Mouse (Mus musculus): ENCODE data around the gene Plekhn1.

The Plekhn1 gene

DNA sequence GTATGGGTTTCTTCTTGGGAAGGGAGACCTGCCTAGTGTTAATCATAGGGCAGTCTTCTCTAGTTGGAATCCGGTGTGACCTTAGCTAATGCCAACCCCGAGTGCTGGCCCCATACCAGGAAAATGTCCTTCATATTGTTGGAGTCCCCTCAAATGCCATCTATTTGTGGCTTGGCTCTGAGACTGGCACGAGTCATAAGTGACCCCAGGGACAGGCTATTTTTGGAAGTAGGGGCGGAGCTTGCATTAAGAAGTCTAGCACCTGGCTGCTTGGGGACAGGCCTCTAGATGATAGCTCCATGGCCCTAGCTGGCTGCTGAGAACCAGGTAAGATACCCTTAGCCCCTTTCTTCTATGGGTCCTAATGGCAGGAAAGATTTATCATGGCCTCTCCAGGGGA, 19.0 kb downstream of the Plekhn1 start, which contains the start of gene Perm1:
Perm1 (plus strand) TSS at position 220 of the 400 bp plus-strand sequence.
- no peak for DNase-seq (ENCODE audit: low read depth, low spot score)

DNA sequence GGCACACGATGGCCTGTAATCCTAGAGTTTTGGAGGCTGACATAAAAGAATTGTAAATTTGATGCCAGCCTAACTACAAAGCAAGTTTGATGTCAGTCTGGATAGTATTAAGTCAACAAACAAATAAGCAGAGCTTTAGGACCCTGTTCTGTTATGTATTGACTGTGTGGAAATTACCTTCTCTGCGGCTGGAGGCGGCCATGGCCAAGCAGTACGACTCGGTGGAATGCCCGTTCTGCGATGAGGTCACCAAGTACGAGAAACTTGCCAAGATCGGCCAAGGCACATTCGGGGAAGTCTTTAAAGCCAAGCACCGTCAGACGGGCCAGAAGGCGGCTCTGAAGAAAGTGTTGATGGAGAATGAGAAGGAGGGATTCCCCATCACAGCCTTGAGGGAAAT, 21.5 kb downstream of the Plekhn1 start:
- no peak for DNase-seq (ENCODE audit: low read depth, low spot score)

- no peak for DNase-seq (ENCODE audit: low read depth, low spot score)
Observed at GRCm38 (mm10) chr4:156209963-156210635, 24.6 kb downstream of the Plekhn1 start.

GRCm38 (mm10) chr4:156208872-156209271, 25.8 kb downstream of the Plekhn1 start:
- DNase-seq (ENCODE audit: low read depth, low spot score): no peak

DNA sequence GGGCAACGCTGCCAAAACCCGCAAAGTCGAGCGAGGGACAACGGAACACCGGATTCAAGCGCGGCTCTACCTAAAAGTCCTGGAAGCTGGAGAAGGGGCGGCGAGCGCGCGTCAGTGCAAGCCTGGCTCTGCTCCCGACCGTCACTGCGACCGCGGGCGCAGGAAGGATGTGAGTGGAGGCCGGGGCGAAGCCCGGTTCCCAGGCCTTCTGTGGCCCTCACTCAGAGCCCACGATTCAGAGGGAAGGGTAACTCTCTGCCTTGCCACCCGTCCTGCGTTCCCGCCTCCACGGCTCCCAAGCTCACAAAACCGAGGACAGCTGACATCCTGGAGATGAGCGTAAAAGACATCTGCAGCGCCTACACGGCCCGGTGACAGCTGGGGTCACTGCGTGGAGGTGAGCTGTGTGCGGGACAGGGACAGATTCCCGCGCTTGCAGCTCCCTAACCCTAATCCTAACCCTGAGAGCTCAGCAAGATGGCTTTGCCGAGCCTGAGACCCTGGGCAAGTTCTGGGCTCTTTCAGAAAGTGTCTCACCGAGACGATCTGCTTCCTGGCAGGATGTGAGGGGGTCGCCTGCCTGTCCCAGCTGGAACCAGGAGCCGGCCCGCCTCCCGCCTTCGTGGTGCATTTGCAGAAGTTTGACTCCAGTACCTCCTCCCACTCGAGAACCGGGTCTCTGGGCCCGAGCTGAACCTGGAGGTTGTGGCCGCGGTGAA, 31.1 kb downstream of the Plekhn1 start:
- DNase-seq (ENCODE audit: low read depth, low spot score): no peak

DNA sequence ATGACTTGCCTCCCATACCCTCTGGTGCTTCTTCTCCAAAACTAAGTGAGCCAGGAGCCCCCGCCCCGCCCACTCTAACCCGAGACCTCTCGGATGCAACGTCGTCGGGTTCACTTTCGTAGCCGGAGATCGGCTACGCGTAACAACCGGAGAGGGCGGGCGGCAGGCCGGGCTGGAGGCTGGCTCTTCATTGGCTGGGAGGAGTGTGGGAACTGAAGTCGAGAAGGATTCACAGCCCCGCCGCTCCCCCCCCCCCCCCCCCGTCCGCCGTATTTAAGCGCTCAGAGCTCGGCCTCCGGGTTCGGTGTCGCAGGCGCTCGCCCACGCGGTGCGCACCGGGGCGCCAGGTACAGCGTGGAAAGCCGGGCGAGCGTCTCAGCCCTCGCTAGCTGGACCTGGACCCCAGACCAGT, 31.6 kb downstream of the Plekhn1 start, which contains the start of gene AW011738:
AW011738 (plus strand) TSS at position 304 of the 412 bp plus-strand sequence.
- no peak for DNase-seq (ENCODE audit: low read depth, low spot score)

DNA sequence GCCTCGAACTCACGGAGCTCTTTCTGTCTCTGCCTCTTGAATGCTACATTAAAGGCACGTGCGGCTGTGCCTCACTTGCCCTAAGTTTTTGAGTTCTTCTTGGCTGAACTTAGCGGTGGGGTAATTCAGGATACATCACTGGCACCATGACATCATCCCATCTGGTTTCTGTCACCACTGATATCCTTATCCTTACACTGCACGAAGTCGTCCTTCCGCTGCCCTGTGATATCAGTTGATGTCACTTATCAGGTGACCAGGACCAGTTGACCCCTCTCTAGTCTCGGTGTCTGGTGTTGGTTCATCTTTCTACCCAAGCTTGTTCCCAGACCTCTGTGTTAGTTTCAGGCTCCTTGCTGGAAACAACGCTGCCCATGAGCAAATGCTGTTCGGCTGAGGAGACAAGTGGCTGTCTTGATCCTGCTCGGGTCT, 32.2 kb downstream of the Plekhn1 start:
- DNase-seq (ENCODE audit: low read depth, low spot score): no peak

DNA sequence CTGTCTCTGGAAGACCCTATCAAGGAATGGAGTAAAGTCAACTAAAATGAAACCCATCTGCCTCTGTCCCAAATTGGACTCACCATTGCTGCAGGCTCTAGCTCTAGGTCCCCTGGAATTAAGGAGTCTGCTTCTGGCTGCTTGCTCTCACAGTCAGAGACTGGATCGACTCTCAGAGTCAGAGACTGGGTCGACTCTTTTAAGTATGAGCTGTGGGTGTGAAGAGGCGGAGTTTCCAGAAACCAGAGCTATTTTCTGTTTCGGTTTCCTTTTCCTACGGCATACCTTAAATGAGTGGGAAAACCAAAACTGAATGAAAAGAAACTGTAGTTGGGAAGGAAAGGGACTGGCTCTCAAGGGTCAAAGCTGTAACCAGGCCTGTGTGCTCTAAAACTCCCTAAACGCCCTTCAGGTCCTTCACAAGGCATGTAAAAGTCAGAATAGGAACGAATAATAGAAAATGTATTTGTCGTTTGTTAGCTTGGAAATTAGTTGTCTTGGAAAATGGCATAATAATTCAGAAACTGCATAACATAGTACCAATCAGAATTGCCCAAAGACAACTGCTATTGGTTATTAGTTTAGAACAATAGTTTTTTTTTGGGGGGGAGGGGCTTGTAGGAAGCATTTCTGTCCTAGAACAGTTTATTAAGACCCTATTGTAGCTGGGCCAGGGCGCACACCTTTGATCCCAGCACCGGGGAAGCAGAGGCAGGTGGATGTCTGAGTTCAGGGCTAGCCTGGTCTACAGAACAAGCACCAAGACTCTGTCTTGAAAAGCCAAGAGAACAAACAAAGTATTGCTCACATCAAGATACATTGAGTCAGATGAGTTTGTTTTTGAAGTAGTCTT, 33.8 kb downstream of the Plekhn1 start, which contains the start of gene Isg15:
Isg15 (minus strand) TSS at position 196 of the 853 bp plus-strand sequence.
- no peak for DNase-seq (ENCODE audit: low read depth, low spot score)

DNA sequence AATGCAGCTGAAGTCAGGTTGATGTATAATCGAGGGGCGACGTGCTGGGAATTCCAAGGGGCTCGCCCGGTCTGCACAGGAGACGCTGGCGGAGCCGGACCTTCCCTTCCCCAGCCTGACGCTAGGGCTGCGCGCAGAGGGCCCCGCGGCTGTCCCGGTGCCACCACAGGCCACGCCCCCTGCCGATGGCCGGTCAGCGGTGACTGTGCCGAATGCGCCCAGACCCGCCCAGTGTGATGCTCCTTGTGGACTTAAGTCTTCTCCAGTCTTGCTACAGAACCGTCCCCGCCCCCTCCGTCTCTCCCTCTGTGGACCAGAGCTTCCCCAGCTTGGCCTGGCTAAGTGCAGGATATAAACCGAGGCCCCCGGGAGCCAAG, 36.8 kb downstream of the Plekhn1 start:
- DNase-seq (ENCODE audit: low read depth, low spot score): peak; percentile 76

DNA sequence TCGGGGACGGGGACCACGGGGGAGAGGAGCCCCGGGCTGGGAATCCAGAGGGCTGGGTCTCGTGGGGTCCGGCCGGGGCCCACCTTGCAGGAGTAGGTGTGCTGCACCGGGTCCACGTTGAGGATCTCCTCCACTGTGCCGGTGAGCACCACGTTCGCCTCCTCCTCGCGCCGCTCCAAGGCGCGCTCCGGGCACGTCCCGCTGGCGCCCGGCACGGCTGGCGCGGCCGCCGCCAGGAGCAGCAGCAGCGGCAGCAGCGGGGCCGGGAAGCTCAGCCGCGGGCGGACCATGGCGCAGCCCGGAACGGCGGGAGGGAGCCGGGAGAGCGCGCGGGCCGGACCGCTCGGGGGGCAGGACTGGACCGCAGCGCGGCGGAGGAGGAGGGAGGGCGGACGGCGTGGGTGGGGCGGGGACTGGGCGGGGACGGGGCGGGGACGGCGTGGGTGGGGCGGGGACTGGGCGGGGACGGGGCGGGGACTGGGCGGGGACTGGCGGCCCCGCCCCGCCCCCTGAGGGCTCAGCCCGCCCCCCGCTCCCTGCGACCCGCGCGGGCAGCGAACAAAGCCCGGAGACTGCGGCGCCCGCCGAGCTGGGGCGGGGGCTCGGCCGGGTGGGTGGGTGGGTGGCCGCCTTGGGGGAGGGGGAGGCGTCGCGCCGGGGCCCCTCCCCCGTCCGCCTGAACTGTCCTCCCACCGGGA, 37.4 kb downstream of the Plekhn1 start, which contains the start of gene Agrn:
Agrn (minus strand) TSS at position 358 of the 698 bp plus-strand sequence.
- peak; percentile 57 for DNase-seq (ENCODE audit: low read depth, low spot score)

GRCm38 (mm10) chr4:156195927-156196870, 38.5 kb downstream of the Plekhn1 start:
- DNase-seq (ENCODE audit: low read depth, low spot score): no peak

DNA sequence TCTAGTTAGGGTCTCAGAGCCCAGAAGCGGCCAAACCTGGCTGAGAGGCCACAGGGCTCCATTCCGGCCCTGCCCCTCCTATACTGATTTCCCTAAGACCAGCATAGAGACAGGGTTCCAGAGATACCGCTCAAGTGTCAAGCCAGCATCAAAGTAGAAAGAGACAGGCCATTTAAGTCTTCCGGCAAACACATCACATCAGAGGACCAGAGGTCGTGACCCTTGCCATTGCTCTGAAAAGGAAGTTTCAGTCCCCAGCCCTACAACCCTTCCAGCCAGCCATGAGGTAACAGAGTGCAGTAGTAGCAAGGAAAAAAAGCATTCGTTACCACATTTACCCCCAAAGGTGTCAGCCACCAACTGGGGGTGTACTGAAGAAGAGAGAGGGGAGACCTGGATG, 40.3 kb downstream of the Plekhn1 start:
- DNase-seq (ENCODE audit: low read depth, low spot score): no peak

- DNase-seq (ENCODE audit: low read depth, low spot score): no peak
Observed at GRCm38 (mm10) chr4:156193906-156194305, 40.8 kb downstream of the Plekhn1 start.

DNA sequence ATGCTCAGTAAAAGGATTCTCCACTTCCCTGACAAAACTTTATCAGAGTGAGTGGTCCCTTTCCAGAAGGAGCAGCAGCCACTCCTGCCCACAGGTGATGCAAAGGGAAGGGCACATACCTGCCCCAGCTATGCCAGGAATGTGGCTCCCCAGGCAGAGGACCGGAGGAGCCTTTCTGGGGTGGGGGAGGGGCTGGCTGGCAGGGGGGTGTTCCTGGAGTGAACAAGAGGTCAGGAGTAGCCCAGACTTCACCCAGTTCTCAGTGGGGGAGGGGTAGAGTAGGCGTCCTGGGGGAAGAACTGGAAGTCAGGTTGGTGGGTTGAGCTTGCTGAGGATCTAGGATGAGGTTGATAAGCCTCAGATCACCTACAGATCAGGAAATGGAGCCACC, 41.5 kb downstream of the Plekhn1 start:
- no peak for DNase-seq (ENCODE audit: low read depth, low spot score)

- DNase-seq (ENCODE audit: low read depth, low spot score): no peak
Observed at GRCm38 (mm10) chr4:156192421-156193199, 42.0 kb downstream of the Plekhn1 start.

- DNase-seq (ENCODE audit: low read depth, low spot score): no peak
Observed at GRCm38 (mm10) chr4:156188811-156189323, 45.8 kb downstream of the Plekhn1 start.

- no peak for DNase-seq (ENCODE audit: low read depth, low spot score)
Observed at GRCm38 (mm10) chr4:156188162-156188810, 46.4 kb downstream of the Plekhn1 start.

All from retina, postnatal 7 days (tissue).